Mouse (Mus musculus): ENCODE data around the gene Rpl9-ps1.

GRCm38 (mm10) chr11:83606396-83606795 lies 39.0 kb downstream of the Rpl9-ps1 start:
- TF ChIP-seq GATA1 (IDR thresholded peaks at IDR 0.05; ENCODE audit: low read length) (no peak), TAL1 (IDR thresholded peaks at IDR 0.05; ENCODE audit: low read length) (no peak)
